Mouse (Mus musculus) MEL (cell line): Measurements from ENCODE around the gene Pelp1.

Experiments
- CTCF ChIP-seq, 3 experiments: IDR thresholded peaks in 2 of 3; conservative IDR thresholded peaks in 1 of 3; 2 replicates each; pipeline ENCODE4 v1.5.1; 2011 to 2012; ENCODE audit warnings: low read length in 3 of 3, low read depth in 2 of 3, mild to moderate bottlenecking in 2 of 3, improper control_type of control experiment in 1 of 3, inconsistent platforms in 1 of 3, mixed read lengths in 1 of 3, moderate library complexity in 1 of 3; ENCODE audit not compliant: control insufficient read depth in 1 of 3, insufficient read depth in 1 of 3, poor library complexity in 1 of 3, severe bottlenecking in 1 of 3
- GATA1 ChIP-seq: IDR thresholded peaks from 2 replicates; pipeline ENCODE4 v1.6.1; 2011; ENCODE audit warnings: low read depth, low read length, improper control_type of control experiment
- MAFK ChIP-seq: IDR thresholded peaks from 2 replicates; pipeline ENCODE4 v1.6.1; 2011; ENCODE audit warnings: low read depth, mild to moderate bottlenecking, low read length, improper control_type of control experiment, borderline replicate concordance
- POLR2A ChIP-seq, 2 experiments: IDR thresholded peaks; 2 replicates each; pipeline ENCODE4 v1.6.1; 2011 to 2012; ENCODE audit warnings: low read length in 2 of 2, mild to moderate bottlenecking in 2 of 2, control low read depth in 1 of 2, improper control_type of control experiment in 1 of 2, low read depth in 1 of 2, moderate library complexity in 1 of 2; ENCODE audit not compliant: control insufficient read depth in 1 of 2, insufficient read depth in 1 of 2, poor library complexity in 1 of 2
- SIN3A ChIP-seq: IDR thresholded peaks from 2 replicates; pipeline ENCODE4 v1.6.1; 2012; ENCODE audit warnings: low read length, improper control_type of control experiment, inconsistent platforms
- SMC3 ChIP-seq: IDR thresholded peaks from 2 replicates; pipeline ENCODE4 v1.6.1; 2011; ENCODE audit warnings: low read depth, low read length, improper control_type of control experiment
- ZKSCAN1 ChIP-seq: IDR thresholded peaks from 2 replicates; pipeline ENCODE4 v1.6.1; 2012; ENCODE audit warnings: low read depth, mild to moderate bottlenecking, inconsistent platforms, low read length, improper control_type of control experiment, moderate library complexity

- TF ChIP-seq SIN3A: no peak
- no peak for TF ChIP-seq CTCF (IDR thresholded peaks at IDR 0.05 in 2 of 3, conservative IDR thresholded peaks at IDR 0.05 in 1 of 3; ENCODE audit: control insufficient read depth in 1 of 3, insufficient read depth in 1 of 3, low read depth in 2 of 3, low read length in 3 of 3, poor library complexity in 1 of 3, severe bottlenecking in 1 of 3)
- no peak for TF ChIP-seq ZKSCAN1
- TF ChIP-seq SMC3: no peak
- TF ChIP-seq GATA1: no peak
- TF ChIP-seq POLR2A (IDR thresholded peaks at IDR 0.05; ENCODE audit: control insufficient read depth in 1 of 2, insufficient read depth in 1 of 2, low read depth in 1 of 2, low read length in 2 of 2, poor library complexity in 1 of 2): no peak
- no peak for TF ChIP-seq MAFK
Measured at GRCm38 (mm10) chr11:70444667-70445066, 34.8 kb upstream of the Pelp1 start.
